Mouse (Mus musculus) lung, postnatal 4 days (tissue): ENCODE data around the gene Dtx3l.
"Not testable (repeated sequence)": the region's sequence is repeated elsewhere in the genome, so short reads cannot be mapped to it uniquely, and the experiment has no call there.

Source experiments
- DNase-seq, 2 experiments: peaks; one replicate each; pipeline ENCODE4 v3.0.0; 2021

Dtx3l gene

DNA sequence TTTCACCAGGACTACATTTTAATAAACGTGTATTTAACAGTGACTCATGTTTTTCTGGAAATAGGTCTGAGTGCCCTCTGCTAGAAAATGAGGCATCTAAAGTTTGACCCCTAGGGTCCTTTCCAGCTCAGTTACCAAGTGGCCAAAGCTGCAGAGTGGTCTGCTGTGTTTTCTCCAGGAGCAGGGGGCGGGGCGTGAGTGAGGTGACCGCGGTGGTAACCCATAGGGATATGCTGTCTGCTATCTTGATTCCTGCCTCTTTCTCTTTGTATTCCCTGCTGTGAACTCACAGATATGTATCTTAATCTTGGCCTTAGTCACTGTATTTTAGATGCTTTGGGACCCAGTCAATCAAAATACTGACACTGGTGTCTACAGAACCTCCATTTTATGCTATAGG, 14.6 kb downstream of the Dtx3l start:
- DNase-seq, result no peak

DNA sequence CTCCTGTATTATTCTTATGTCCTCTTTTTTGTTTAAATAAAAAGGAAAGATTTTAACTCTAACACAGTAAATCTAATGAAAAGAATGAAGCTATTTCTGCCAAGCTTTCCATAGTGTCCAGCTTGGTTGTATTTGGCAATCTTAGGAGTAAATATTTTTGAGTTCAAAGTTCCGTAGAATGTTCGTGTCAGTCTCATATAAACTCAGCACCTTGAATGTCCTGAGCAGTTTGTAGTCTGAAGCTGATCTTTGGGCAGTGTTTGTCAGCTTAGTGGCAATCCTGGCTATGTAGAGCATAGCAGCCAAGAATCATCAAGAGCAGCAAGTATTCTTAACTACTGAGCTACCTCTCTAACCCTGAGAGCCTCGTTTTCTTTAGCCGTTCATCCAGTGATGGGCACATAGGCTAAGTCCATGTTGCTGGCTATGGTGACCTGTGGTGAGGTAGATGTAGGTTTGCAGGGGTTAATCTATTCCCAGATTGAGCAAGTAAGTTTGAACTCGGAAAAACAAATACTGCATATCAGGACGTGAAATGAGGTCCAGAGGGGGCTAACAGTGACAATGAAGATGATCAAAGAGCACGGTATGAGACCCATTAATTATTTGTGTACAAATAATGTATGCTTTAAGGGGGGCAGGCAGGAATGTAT, 15.3 kb downstream of the Dtx3l start:
- DNase-seq, result no peak

DNA sequence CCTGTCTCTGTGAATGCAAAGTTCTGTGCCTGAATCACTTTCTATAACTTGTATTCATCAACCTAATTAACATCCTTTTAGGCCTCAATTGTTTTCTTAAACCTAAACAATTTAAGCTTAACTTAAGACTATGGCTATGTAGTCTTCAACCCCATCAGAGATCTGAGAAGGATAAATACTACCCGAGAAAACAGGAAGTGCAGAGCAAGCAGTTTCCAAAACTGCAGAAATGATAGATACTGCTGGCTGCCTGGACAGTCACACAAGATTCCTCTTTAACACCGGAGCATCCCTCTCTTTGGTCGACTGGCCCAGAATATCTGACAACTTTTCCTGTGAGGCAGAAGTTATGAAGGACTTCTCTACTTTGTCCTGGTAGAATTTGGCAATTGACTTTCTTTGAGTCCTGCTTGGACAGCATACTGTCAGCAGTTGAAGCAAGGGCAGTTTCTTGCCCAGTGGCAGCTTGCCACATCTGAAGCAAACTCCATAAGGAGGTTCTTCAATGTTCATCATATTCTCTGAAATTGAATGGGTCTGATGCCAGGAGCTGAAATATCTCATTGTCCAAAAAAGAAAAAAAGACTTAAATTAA, 16.6 kb downstream of the Dtx3l start:
- DNase-seq, result no peak

DNA sequence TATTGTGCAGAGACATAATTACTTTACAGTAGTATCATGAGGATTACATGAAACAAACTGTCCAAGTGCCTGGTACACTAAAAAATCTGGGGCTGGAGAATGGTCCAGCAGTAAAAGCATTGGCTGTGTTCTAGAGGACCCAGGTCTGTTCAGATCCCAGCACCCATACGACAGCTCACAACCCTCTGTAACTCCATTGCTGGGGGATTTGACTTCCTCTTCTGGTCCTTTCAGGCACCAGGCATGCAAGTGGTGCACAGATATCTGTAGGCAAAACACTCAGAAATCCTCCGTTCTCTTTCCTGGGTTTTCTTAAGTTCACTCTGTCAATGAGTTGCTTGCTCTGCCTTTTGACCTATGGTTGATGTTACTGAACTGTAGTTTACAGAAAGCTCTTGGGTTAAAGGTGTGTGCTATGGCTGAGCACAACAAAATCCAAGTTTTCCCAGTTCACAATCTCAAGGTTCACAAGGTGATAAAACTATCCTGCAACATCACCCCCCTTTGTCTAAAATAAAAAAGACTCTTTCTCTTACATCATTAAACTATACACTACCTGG, 17.2 kb downstream of the Dtx3l start:
- no peak for DNase-seq

DNA sequence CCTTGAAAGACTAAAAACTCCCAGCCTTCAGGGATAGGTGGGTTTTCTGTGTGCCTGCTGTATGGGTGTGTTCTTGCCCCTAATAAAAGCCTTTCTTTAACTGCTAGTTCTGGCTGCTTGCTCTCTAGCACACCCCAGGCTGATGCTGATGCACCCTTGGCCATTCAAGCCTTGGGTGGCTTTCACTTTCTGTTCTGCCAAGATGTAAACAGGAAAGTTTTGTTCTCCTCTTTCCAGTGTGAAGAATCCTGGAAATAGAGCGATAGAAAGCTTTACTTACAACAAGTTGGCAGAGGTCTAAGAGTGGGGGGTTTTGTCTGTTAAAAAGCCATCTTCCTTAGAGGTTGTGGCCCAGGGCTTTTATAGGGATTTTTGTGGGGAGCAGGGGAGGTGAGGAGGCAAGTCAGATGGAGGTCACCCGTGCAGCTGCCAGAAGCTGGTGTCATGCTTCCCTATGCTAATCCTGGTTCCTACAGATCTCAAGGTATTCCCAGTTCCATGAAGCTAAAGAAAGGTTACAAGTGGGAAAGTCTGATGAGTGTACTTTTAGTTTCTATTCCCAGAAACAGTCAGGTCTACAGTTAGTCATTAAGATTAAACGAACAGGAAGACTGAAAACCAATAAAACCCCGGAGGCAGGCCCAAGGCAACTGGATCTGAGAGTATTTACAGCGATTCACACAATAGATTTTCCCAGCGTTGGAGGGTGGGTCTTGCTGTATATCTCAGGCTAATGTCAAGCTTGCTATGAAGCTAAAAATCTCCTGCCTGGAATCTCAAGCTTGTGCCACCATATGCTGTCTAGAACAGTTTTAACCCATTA, 20.0 kb downstream of the Dtx3l start:
- no peak for DNase-seq

DNA sequence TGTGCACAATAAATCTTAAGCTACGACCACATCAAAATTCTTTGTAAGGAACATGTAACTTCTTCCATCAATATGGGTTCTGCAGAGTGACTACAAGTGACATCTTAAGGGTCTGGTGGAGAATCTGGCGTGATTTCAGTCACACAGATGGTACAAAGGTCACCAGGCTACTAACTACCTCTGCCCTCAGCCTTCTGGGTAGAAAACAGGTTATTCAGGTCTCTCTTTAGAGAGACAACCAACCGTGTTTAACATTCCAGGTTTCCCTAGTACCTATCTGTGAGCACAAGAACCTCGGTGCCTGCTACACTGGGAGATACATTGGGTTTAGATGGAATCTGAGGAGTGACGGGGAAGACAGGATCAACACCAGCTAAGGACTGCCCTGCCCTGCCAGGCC, 24.6 kb downstream of the Dtx3l start:
- DNase-seq, result no peak

DNA sequence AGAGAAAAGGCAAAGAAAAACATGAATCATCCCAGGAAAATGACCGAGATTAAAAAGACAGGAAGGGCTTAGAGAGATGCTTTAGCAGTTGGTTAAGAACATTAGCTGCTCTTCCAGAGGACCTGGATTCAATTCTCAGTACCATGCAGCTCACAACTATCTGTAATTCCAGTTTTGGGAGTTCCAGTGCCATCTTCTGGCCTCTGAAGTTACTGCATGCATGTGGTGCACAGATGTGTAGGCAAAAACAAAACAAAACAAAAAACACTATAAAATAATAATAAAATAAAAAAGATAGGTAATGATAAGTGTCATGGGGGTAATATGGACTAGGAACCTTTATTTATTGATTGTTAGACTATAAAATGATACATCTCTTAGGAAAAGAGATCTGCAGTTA, 25.4 kb downstream of the Dtx3l start:
- DNase-seq, result no peak

DNA sequence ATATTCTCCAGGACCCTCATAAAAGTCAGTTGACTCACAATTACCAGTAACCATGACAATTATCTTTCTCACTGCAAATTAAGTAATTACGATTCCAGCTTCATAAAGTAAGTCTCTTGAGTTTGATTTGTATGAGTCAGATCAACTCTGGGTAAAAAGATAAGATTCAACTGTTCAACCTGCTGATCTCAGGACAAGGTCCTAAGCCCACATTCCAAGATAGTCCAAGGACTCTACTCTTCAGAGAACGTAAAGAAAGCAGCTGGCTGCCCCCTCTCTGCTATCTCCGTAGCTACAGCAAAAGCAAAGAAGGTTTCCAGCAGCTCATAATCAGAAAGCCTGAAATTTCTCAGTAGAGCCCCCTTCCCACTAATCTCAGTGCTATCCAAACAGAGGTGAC, 27.5 kb downstream of the Dtx3l start:
- no peak for DNase-seq

DNA sequence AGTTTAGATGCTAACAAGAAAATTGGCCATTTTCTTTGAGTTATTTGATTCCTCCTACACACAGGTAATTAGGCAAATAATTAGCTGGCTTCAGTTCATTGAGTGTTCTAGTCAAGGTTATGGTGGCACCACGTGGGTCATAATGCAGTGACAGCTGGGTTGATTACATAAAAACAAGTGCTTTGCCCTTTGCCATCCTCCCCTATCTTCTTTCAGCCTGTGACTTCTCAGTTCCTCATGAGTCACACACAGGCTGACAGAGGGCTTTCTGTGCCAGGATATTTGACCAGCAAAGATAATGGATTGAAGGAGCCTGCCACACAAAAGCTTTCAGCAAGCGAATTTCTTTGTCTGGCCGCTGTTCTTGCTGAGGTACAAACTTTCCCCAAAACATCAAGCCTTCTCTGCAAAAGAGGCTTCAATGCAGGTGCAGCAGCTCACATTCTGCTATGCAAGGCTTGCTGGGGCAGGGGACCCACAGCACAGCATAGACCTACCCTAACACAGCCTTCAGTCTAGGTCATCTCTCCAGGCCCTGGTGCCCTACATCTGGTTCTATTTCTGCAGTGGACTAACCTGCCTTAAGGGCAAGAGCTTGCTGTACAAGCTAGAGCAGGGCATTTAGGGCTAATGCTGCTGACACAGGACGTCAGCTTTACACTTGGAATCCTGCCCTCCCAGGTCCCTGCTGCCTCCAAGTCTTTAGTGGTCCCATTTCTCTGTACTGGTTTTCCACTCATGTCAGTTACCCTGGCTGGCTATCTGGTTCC, 31.3 kb downstream of the Dtx3l start:
- no peak for DNase-seq

DNA sequence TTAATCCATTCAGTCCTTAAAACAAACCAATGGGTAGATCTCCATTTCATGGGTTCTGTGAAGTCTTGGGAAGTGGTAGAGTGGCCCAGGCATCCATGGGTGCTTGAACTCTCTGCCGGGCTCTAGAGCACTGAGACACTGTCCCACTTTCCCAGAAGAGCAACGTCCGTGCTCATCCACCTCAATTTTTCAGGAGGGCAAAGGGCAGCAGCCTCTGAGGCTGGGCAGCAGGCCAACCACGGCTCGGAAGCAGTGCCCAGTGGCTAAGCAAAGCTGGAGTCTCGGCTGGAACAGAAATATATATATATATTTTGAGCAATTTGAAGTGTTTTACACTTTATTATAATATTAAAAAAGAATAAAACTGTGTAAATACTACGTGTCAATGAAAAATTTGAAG, 32.1 kb downstream of the Dtx3l start:
- DNase-seq, result no peak

DNA sequence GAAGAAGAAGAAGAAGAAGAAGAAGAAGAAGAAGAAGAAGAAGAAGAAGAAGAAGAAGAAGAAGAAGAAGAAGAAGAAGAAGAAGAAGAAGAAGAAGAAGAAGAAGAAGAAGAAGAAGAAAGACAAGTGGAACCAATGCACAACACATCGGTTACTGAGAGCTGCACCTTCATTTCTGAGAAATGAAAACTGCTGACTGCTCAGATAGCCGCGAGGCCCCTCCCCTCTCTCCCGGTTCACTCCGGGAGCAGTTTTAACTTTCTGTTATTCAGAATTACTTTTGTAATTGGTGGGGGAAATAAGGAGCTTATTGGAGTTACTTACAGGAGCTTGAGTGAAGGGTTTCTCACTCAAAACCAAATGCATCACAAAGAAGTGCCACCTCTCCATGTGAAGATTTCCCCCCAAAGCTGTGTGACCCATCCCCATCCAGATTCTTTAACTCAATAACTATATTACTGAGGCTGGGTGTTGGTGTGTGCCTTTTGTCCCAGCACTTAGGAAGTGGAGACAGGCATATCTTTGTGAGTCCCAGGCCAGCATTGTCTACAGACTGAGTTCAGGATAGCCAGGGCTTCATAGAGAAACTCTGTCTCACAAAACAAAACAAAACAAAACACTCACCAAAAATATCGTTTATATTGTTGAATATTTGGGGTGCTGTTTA, 33.0 kb downstream of the Dtx3l start:
- DNase-seq, result no peak

DNA sequence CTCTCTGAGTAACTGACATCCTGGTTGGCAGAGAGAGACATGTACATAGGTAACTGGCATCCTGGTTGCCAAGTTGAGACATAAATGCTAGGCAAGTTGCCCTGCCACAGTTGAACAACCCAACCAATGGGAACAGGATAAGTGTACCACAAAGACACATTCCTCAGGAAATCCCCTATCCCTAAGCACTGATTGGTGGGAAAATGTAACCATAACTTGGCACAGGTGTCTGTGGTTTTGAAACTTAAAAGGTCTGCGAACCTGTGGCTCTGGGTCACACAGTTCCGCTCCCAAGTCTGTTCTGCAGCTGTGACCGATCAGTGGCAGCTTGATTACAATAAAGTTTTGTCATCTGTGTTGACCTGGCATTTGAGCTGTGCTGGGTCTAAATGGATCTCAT, 33.6 kb downstream of the Dtx3l start:
- no peak for DNase-seq

DNA sequence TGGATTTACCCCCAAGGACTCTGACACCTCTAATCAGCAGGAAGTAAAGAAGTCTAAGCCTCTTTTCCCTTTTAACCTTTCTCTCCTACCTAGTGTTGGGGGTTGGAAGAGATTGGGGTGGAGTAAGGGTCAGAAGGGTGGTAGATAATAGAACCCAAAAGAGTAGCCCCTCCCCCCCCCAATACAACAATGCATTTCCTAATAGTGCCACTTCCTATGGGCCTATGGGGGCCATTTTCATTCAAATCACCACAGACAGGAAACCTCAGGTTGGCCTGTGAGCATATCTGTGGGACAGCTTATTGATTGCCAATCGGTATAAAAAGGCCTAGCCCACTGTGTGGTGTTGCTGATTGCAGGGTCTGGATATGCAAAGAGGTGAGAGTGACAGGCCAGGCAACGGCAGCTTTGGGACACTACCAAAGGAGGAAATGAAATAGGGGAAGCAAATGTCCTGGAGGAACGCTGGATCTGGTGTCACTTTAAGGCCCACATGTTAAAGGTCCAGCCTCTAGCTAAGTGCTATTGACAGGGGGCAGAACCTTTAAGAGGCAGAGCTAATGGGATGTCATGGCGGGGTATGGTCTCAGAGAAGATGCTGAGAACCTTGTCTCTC, 34.7 kb downstream of the Dtx3l start:
- no peak for DNase-seq

DNA sequence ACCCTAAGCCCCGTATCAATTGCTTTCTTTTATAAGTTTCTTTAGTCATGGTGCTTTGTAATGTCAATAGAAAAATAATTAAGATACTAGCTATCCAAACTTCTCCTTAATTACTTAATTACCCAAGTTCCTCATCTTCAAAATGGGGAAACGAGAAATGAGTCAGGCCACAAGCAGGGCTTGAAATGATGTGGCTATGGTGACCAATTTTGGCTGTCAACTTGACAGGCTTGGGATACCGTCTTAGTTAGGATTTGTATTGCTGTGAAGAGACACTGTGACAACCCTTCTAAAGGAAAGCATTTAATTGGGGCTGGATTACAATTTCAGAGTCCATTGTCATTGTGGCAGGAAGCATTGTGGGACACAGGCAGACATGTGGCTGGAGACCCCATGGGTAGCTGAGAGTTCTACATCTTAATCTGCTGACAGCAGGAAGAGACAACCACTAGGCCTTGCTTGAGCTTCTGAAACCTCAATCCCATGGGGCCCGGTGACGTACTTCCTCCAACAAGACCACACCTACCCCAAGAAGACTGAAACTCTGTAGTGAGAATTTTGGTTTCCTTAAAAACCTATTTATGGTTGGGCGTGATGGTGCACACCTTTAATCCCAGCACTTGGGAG, 35.8 kb downstream of the Dtx3l start:
- no peak for DNase-seq

DNA sequence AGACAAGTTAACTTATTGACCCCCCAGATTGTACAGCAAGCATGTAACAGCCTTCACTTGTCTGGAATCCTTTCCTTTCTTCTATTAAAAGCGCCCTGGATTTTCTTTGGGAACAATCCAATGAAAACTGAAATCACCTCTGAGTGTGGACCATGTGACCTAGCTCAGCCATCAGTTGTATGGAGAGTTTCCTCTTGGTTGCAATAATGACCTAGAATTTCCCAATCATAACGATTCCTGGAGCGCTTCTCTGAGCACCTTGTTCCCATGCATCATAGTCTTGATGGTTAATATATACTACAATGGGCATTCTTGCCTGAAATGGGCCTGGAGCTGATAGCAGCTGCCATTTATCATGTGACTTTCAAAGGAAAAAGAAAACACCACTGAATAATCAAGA, 38.4 kb downstream of the Dtx3l start:
- DNase-seq, result no peak

DNA sequence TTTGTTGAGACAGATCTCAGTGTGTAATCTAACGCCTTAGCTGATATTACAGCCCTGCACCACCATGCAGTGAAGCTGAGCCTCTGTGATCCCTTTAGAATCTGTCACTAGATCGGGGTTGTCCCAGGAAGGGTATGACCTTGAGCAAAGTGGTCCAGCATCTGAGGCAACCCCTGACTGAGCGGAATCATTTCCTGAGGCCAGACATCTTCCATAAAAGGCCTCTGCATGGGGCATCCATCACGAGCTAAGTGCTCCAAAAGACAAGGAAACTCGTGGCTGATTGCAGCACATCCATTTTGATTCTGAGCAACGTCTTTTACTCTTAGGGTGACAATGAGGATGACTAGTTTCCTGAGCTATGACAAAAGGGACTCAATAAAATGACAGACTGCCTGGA, 44.0 kb downstream of the Dtx3l start:
- DNase-seq, result no peak

DNA sequence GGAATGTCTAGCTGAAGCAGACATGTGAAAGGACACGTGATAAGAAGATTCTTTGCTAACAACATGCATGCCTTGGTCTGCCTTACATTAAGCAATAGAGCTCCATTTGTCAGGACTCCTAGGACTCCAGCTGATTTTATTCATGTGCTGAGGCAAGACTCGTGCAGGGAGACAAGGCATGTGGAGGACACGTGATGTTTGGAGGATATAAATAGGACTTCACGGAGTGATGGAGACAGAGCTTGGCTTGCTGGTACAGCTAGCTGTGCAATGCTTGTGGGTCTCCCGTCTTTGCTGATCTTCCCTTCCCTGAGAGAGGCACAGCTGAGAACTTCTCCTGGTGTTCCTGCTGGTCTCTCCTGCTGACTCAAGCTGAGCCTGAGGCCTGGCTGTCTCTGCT, 47.3 kb downstream of the Dtx3l start:
- DNase-seq, result not testable (repeated sequence)

DNA sequence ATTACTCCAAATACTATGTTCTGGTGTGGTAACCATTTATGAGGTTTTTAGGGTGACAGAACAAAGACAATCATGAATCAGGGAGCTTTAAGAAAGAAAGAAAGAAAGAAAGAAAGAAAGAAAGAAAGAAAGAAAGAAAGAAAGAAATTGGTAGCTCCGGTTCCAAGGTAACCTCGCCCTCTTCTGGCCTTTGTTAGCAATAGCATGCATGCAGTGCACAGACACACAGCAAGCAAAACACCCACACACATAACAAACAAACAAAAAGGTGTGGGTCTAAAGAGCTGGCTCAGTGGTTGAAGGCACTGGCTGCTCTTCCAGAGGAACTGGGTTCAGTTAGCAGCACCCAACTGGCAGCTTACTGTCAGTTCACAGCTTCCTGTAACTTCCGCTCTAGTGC, 48.3 kb downstream of the Dtx3l start:
- DNase-seq, result no peak

DNA sequence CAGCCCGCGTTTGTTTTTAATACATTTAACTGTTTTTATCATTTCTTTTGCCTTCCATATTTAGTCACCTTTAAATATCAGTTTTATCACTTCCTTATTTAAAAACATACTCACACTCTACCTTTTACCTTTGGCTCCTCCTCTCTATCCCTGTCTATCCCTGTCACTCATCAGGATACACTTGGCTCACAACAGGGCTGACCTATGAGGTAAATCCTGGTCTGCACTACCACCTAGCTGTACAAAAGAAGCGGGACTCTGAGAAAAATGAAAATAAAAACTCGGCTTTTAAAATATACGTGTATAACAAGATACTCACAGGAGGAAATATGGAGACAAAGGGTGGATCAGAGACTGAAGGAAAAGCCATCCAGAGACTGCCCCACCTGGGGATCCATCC, 50.0 kb downstream of the Dtx3l start:
- DNase-seq, result no peak

DNA sequence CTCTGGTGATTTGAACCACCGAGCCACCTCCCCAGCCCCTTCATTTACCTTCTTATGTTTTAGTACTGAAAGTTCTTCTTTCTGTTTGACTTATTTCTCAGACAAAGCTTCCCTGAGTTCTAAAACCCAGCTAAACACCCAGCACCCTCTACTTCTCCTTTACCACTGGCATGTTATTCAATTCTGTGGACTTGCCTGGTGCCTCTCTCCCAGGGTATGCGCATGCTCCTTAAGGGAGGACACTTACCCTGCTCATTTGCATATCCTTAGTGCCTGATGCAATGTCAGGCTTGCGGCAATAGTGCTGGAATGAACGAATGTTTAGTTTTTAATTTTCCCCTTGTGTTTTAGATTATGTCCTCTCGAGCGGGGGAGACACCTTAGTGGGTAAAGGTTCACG, 50.8 kb downstream of the Dtx3l start:
- DNase-seq, result no peak
